Mouse (Mus musculus) liver, postnatal 0 days (tissue): ENCODE data around the gene Gpc5.

Experiments
- CTCF ChIP-seq: sonication (generic); IDR thresholded peaks from 2 replicates; pipeline ENCODE4 v1.5.1; 2016; ENCODE audit warnings: antibody characterized with exemption, low read depth
- EP300 ChIP-seq: IDR thresholded peaks from 2 replicates; pipeline ENCODE4 v1.6.1; 2016; ENCODE audit warnings: antibody characterized with exemption, low read depth, mild to moderate bottlenecking

- no peak for TF ChIP-seq CTCF
- TF ChIP-seq EP300, result no peak
Measured at GRCm38 (mm10) chr14:116551401-116551800, 1459.4 kb downstream of the Gpc5 start.
